Mouse (Mus musculus): ENCODE results near the gene Olfr1151.

The Olfr1151 gene

DNA sequence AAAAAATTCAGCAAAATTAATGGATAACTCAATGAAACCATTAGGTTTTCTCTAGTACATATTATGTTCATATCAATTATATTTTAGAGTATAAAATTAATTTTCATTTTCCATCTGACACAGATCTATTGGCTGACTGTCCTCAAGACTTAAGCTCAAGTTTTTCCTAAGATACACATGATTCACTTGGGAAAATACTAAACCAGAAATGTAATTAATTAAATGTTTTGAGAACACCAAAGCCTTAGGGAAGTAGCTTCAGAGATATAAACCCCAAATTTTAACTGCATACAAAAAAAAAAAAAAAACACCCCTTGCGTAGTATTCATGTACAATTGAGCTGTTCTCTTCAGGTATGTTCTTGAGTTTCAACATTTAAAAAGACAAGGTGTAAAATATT is at the start of gene Olfr1151:
Gene Olfr1151, plus strand, starts transcription at position 301 of the 400 bp plus-strand sequence.
- no peak for DNase-seq (ENCODE audit: low spot score in 2 of 2)

DNA sequence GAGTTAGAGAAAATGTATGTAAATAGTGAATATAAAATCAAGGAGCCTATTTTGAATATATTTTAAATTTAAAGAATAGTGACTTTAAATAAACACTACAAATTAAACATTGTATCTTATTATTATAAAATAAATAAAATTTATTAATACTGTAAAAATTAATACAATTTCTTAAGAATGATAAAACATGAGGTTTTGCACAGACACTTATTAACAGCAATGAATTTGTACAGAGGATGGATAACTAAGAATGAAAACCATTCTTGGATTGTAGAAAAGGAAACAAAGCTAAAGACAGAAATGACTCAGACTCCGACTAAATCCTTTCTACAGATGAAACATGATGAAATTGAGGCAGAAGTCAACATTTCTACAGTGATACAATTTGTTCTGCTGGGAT is 46.1 kb upstream of the Olfr1151 start, which contains the start of gene Olfr1145:
Gene Olfr1145, plus strand, starts transcription at position 301 of the 400 bp plus-strand sequence.
- DNase-seq (ENCODE audit: low spot score in 2 of 2) = no peak

DNA sequence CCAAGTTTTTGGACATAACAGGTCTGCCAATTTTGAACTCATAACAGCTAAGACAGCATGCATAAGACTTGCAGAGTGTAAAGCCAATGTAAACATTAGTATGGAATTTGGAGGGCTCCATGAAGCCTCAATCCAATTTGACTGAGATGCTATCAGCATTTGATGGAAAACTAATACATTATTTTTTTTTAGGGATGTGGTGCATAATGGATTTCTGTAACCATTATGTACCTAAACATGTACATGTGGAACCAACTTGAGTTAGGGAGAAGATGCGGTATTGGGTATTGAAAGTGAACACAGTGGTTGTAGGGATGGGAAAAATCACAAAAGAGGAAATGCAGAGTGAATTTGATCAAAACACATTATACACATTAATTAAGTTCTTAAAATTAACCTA is 25.4 kb upstream of the Olfr1151 start, which contains the start of gene Olfr1148:
Gene Olfr1148, plus strand, starts transcription at position 301 of the 400 bp plus-strand sequence.
- DNase-seq (ENCODE audit: low spot score in 2 of 2) = no peak

DNA sequence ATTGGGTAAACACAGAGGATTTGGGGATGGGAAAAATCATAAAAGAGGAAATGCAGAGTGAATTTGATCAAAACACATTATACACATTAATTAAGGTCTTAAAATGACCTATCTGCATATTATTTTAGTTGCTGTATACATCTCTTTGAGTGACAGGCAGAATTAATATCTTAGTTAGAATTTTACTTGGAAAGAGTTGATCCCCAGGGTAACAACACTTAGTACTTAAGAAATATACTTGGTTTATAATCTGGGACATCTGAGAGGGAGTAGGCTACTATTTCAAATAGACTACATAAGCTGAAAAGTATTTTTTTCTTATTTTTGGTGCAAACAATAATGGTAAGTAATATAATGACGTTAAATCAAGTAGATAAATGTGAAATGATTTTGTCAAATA is 12.0 kb upstream of the Olfr1151 start, which contains the start of gene Olfr1150-ps1:
Gene Olfr1150-ps1, plus strand, starts transcription at position 301 of the 400 bp plus-strand sequence.
- no peak for DNase-seq (ENCODE audit: low spot score in 2 of 2)

DNA sequence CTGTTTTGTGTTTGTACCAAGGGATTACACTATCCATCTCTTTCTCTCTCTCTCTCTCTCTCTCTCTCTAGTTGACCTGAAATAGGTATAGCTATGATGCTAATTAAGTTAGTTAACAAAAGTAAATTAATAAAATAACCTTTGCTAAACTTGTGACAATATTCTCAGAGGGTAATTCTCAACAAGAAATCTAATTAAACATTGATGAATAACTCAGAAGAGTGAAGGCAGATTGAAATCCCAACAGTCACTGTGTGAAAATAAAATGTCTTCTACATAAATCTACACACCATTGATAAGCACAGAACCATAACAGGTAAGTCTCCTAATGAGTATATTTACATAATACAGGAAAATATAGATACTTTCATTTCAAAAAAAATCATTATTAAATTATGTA is 10.5 kb downstream of the Olfr1151 start, which contains the start of gene Olfr1152:
Gene Olfr1152, plus strand, starts transcription at position 301 of the 400 bp plus-strand sequence.
- no peak for DNase-seq (ENCODE audit: low spot score in 2 of 2)

DNA sequence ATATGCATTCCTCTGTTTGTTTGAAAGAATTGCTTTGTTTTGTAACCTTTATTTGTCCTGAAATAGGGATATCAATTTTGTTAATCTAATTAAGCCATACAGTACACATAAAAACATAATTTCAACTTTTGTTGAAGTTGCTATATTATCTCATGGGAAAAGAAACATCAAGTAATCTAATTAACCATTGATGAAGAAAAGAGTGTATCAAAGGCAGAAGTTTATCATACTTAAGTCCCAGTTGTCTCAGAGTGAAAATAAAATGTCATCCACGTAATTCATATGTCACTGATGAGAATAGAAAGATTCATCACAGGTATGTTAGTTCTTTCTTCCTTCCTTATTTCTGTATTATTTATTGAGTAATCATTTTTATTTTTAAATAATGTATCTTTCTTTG is 39.0 kb downstream of the Olfr1151 start, which contains the start of gene Olfr1153:
Gene Olfr1153, plus strand, starts transcription at position 301 of the 400 bp plus-strand sequence.
- no peak for DNase-seq (ENCODE audit: low spot score in 2 of 2)

DNA sequence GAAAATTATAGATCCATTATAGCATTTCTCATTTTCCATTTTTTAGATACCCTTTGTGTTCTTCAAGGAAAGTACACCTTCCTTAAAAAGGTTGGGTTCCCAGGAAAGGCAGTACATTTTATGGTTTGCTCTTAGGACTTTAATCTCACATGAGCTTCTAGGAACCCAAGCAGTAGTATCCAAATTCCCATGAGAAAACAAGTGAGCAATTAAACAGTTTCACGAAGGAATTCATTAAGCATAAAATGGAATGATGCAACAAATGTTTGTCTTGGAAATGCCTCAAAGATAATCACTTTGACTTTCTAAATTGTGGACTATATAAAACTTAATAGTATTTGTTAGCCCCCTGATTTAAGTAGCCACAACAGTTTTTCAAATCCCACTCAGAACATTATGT is 49.4 kb downstream of the Olfr1151 start, which contains the start of gene Olfr1154:
Gene Olfr1154, minus strand, starts transcription at position 101 of the 400 bp plus-strand sequence.
- DNase-seq (ENCODE audit: low spot score in 2 of 2) = no peak
